Mouse (Mus musculus): ENCODE data around the gene Bnip2. TPM values are rescaled to one million over a fixed set of nuclear protein-coding genes. Genes with fewer than 3 reads are reported as not detected.

Bnip2 gene
- polyA plus RNA-seq, 1 experiment: 19.0 TPM

GRCm38 (mm10) chr9:69964370-69964769 lies 24.9 kb upstream of the Bnip2 start:
- DNase-seq (ENCODE audit: low read depth in 1 of 2, low spot score in 2 of 2): no peak
- TF ChIP-seq CTCF (IDR thresholded peaks at IDR 0.05; ENCODE audit: extremely low read depth, insufficient read depth, insufficient read length, insufficient replicate concordance) (no peak), POLR2A (IDR thresholded peaks at IDR 0.05; ENCODE audit: low read depth, low read length) (no peak)
- H3K27me3 ChIP-seq (ENCODE audit: control insufficient read depth, insufficient read depth, low read length): no peaks in the 10 kb centered on the region
- no peak overlapping the region for H3K27ac ChIP-seq (ENCODE audit: insufficient read depth, low read length)
- H3K4me3 ChIP-seq (ENCODE audit: extremely low read depth, insufficient read depth, insufficient read length): no peak overlapping the region
- 46% methylated on average over 3 of the region's 3 CpGs for WGBS
- no peaks in the 10 kb centered on the region for H3K36me3 ChIP-seq (ENCODE audit: control insufficient read depth, insufficient read depth, low read length)
- no peaks in the 10 kb centered on the region for H3K4me1 ChIP-seq (ENCODE audit: control insufficient read depth, insufficient read depth, insufficient read length)

- Histone ChIP-seq H3K27ac (ENCODE audit: insufficient read depth, low read length) (no peak overlapping the region), H3K27me3 (ENCODE audit: control insufficient read depth, insufficient read depth, low read length) (no peaks in the 10 kb centered on the region), H3K4me3 (ENCODE audit: extremely low read depth, insufficient read depth, insufficient read length) (no peak overlapping the region), H3K36me3 (ENCODE audit: control insufficient read depth, insufficient read depth, low read length) (no peaks in the 10 kb centered on the region), H3K4me1 (ENCODE audit: control insufficient read depth, insufficient read depth, insufficient read length) (no peaks in the 10 kb centered on the region; the same call in none of the 2 replicates)
- 92% methylated on average over 1 of the region's 1 CpGs for WGBS
- no peak for TF ChIP-seq POLR2A (IDR thresholded peaks at IDR 0.05; ENCODE audit: low read depth, low read length)
- no peak for TF ChIP-seq CTCF (IDR thresholded peaks at IDR 0.05; ENCODE audit: extremely low read depth, insufficient read depth, insufficient read length, insufficient replicate concordance)
- DNase-seq (ENCODE audit: low read depth in 1 of 2, low spot score in 2 of 2): no peak
Observed at GRCm38 (mm10) chr9:69985526-69985925, 3.7 kb upstream of the Bnip2 start.

GRCm38 (mm10) chr9:69986063-69986462 lies 3.2 kb upstream of the Bnip2 start:
- Histone ChIP-seq H3K27me3 (ENCODE audit: control insufficient read depth, insufficient read depth, low read length) (no peaks in the 10 kb centered on the region), H3K36me3 (ENCODE audit: control insufficient read depth, insufficient read depth, low read length) (no peaks in the 10 kb centered on the region), H3K27ac (ENCODE audit: insufficient read depth, low read length) (no peak overlapping the region), H3K4me1 (ENCODE audit: control insufficient read depth, insufficient read depth, insufficient read length) (no peaks in the 10 kb centered on the region; the same call in none of the 2 replicates), H3K4me3 (ENCODE audit: extremely low read depth, insufficient read depth, insufficient read length) (no peak overlapping the region)
- DNase-seq (ENCODE audit: low read depth in 1 of 2, low spot score in 2 of 2): no peak
- TF ChIP-seq POLR2A (IDR thresholded peaks at IDR 0.05; ENCODE audit: low read depth, low read length) (no peak), CTCF (IDR thresholded peaks at IDR 0.05; ENCODE audit: extremely low read depth, insufficient read depth, insufficient read length, insufficient replicate concordance) (no peak)
- 92% methylated on average over 10 of the region's 10 CpGs for WGBS

- H3K4me3 ChIP-seq (ENCODE audit: extremely low read depth, insufficient read depth, insufficient read length): no peak overlapping the region
- H3K36me3 ChIP-seq (ENCODE audit: control insufficient read depth, insufficient read depth, low read length): no peaks in the 10 kb centered on the region; the same call in 1 of the 2 replicates
- 85% methylated on average over 5 of the region's 5 CpGs for WGBS
- H3K27me3 ChIP-seq (ENCODE audit: control insufficient read depth, insufficient read depth, low read length): no peaks in the 10 kb centered on the region
- no peaks in the 10 kb centered on the region; the same call in none of the 2 replicates for H3K4me1 ChIP-seq (ENCODE audit: control insufficient read depth, insufficient read depth, insufficient read length)
- no peak overlapping the region for H3K27ac ChIP-seq (ENCODE audit: insufficient read depth, low read length)
- DNase-seq (ENCODE audit: low read depth in 1 of 2, low spot score in 2 of 2): no peak
- TF ChIP-seq CTCF (IDR thresholded peaks at IDR 0.05; ENCODE audit: extremely low read depth, insufficient read depth, insufficient read length, insufficient replicate concordance) (no peak), POLR2A (IDR thresholded peaks at IDR 0.05; ENCODE audit: low read depth, low read length) (no peak)
Observed at GRCm38 (mm10) chr9:69986571-69986970, 2.7 kb upstream of the Bnip2 start.

GRCm38 (mm10) chr9:69987579-69987978 lies 1.7 kb upstream of the Bnip2 start:
- under 1% methylated on average over 3 of the region's 3 CpGs for WGBS
- DNase-seq (ENCODE audit: low read depth in 1 of 2, low spot score in 2 of 2): peak; percentile 62 to 65
- TF ChIP-seq CTCF (IDR thresholded peaks at IDR 0.05; ENCODE audit: extremely low read depth, insufficient read depth, insufficient read length, insufficient replicate concordance) (peak; percentile 57; the same call in 1 of the 2 replicates), POLR2A (IDR thresholded peaks at IDR 0.05; ENCODE audit: low read depth, low read length) (no peak)

GRCm38 (mm10) chr9:69988706-69989302 lies 462 bp upstream of the Bnip2 start:
- H3K27ac ChIP-seq (ENCODE audit: insufficient read depth, low read length): peak overlapping the region; percentile 96; the same call in 1 of the 2 replicates
- WGBS: 29% methylated on average over 16 of the region's 16 CpGs

More at GRCm38 (mm10) chr9:69987579-69987978, 1.7 kb upstream of the Bnip2 start:
- H3K4me3 ChIP-seq (ENCODE audit: extremely low read depth, insufficient read depth, insufficient read length): no peak overlapping the region
- H3K36me3 ChIP-seq (ENCODE audit: control insufficient read depth, insufficient read depth, low read length): no peaks in the 10 kb centered on the region; the same call in 1 of the 2 replicates
- no peaks in the 10 kb centered on the region for H3K27me3 ChIP-seq (ENCODE audit: control insufficient read depth, insufficient read depth, low read length)
- H3K27ac ChIP-seq (ENCODE audit: insufficient read depth, low read length): no peak overlapping the region
- H3K4me1 ChIP-seq (ENCODE audit: control insufficient read depth, insufficient read depth, insufficient read length): peaks cover 3% of the 10 kb centered on the region

GRCm38 (mm10) chr9:69990346-69990745 lies 1.1 kb downstream of the Bnip2 start:
- no peak for TF ChIP-seq POLR2A (IDR thresholded peaks at IDR 0.05; ENCODE audit: low read depth, low read length)
- no peak for TF ChIP-seq CTCF (IDR thresholded peaks at IDR 0.05; ENCODE audit: extremely low read depth, insufficient read depth, insufficient read length, insufficient replicate concordance)
- WGBS: 10% methylated on average over 5 of the region's 5 CpGs
- Histone ChIP-seq H3K27me3 (ENCODE audit: control insufficient read depth, insufficient read depth, low read length) (no peaks in the 10 kb centered on the region), H3K4me1 (ENCODE audit: control insufficient read depth, insufficient read depth, insufficient read length) (peaks cover 3% of the 10 kb centered on the region), H3K4me3 (ENCODE audit: extremely low read depth, insufficient read depth, insufficient read length) (no peak overlapping the region; the same call in 1 of the 2 replicates), H3K36me3 (ENCODE audit: control insufficient read depth, insufficient read depth, low read length) (no peaks in the 10 kb centered on the region; the same call in 1 of the 2 replicates), H3K27ac (ENCODE audit: insufficient read depth, low read length) (no peak overlapping the region)
- DNase-seq (ENCODE audit: low read depth in 1 of 2, low spot score in 2 of 2): no peak

More at GRCm38 (mm10) chr9:69988706-69989302, 462 bp upstream of the Bnip2 start:
- Histone ChIP-seq H3K27me3 (ENCODE audit: control insufficient read depth, insufficient read depth, low read length) (no peaks in the 10 kb centered on the region), H3K4me1 (ENCODE audit: control insufficient read depth, insufficient read depth, insufficient read length) (peaks cover 3% of the 10 kb centered on the region), H3K36me3 (ENCODE audit: control insufficient read depth, insufficient read depth, low read length) (no peaks in the 10 kb centered on the region; the same call in 1 of the 2 replicates), H3K4me3 (ENCODE audit: extremely low read depth, insufficient read depth, insufficient read length) (peak overlapping the region; percentile 98)
- no peak for DNase-seq (ENCODE audit: low read depth in 1 of 2, low spot score in 2 of 2)
- TF ChIP-seq CTCF (IDR thresholded peaks at IDR 0.05; ENCODE audit: extremely low read depth, insufficient read depth, insufficient read length, insufficient replicate concordance) (no peak), POLR2A (IDR thresholded peaks at IDR 0.05; ENCODE audit: low read depth, low read length) (no peak)
